Mouse (Mus musculus): ENCODE results near the gene Sst.

Sst gene

GRCm38 (mm10) chr16:23887910-23888579 is 2.7 kb downstream of the Sst start:
- DNase-seq (ENCODE audit: low spot score in 2 of 2) = no peak

DNA sequence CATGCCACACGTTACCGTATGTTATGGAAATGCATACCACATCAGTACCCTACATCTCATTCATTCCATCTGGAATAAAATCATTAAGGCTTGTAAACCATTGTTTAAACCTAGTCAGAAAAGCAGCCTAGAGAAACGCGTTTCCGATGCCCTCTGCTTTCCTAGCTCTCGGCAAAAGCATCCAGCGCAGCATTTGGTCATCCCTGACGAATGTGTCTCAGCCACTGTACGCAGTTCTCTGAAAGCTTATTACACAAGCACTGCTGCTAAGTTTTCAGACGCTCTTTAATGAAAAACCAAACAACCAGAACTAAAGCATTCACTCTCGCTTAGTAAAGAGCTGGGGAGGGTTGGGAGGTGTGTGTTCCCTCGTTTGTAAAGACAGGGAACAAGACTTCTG is 5.7 kb downstream of the Sst start:
- DNase-seq (ENCODE audit: low spot score in 2 of 2) = no peak

- DNase-seq (ENCODE audit: low spot score in 2 of 2) = no peak
Observed at GRCm38 (mm10) chr16:23855242-23855641, 35.5 kb downstream of the Sst start.

DNA sequence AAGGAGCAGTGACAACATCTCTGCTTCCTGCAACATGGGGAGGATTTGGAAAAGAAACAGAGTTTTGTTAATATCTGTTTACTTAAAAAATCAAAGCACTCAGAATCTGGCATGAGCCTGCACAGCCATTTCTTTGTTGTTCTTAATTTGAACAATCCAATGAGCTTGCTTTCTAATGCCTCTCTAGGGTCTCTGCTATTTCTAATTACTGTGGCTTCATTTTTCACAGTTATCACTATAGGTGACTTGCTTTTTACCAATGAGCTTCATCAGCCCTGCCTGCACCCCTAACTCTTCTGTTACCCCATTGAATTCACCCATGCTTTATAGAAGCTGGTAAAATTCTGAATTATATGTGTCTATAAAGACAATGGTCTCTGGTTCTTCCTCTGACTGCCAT is 41.0 kb downstream of the Sst start:
- no peak for DNase-seq (ENCODE audit: low spot score in 2 of 2)

DNA sequence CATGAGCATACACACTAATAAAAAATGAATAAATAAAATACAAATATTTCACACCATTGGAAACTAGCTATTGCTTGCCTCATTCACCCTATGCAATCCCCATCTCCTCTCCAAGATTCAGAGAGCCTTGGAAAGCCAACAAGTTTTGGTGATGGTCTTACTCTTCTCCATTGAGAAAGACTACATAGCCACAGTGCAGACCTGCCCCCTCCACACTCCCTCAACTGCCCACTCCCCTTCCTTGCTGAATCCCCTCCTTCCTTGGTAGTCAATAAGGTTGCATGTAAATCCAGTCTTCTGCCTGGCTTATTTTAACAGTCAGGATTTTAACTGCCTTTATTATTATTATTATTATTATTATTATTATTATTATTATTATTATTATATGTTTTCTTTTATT is 41.6 kb downstream of the Sst start:
- no peak for DNase-seq (ENCODE audit: low spot score in 2 of 2)

DNA sequence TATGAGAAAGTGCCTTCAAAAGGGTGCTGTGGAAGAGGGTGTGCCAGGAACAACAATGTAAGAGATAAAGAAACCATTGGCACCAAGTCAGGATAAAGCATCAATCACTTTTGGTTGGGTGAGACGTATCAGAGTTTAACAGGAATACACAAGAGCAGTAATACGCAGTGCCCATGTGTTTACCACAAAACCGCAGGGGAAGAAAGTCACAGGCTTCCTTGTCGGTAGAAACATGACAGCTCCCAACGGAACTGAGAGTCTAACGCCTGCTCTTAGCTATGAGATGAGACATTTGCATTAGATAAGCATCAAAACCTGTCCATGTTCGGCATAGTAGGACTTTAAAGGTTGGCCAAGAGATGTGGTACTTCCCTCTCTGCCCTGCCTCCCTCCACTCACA is 46.1 kb downstream of the Sst start:
- no peak for DNase-seq (ENCODE audit: low spot score in 2 of 2)

GRCm38 (mm10) chr16:23842609-23843008 is 48.1 kb downstream of the Sst start:
- no peak for DNase-seq (ENCODE audit: low spot score in 2 of 2)
